Mouse (Mus musculus): ENCODE measurements at regions not wholly inside any gene's neighbourhood (a gene's known extent, or its start where the extent isn't known, plus 50 kb on each side); places are given as distances from the start of the nearest gene placed in this dataset.

- no peak for DNase-seq (ENCODE audit: low spot score)
These were observed 115.5 kb upstream of the Tas2r119 start for GRCm38 (mm10) chr15:32061573-32061972.

- DNase-seq (ENCODE audit: low spot score): no peak
These were observed 95.0 kb upstream of the Tas2r119 start for GRCm38 (mm10) chr15:32082109-32082508.

DNA sequence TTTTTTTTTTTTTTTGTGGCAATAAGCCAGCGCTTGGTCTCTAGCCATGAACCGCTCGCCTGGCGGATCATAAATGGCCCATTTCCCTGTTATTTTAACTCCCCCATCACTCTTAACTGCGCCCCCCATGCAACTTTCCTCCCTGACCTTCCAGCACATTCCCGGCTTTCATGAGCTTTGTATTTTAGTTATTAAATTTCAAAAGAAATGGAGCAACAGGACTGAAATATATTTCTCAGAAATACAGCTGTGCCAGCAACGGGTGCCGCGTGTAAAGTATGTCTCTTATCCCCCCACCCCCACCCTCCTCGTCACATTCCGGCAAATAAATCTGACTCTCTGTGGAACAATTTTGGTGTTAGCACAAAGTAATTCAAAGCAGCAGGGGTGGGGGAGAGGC, 83.2 kb upstream of the Tas2r119 start:
- DNase-seq (ENCODE audit: low spot score): no peak

DNA sequence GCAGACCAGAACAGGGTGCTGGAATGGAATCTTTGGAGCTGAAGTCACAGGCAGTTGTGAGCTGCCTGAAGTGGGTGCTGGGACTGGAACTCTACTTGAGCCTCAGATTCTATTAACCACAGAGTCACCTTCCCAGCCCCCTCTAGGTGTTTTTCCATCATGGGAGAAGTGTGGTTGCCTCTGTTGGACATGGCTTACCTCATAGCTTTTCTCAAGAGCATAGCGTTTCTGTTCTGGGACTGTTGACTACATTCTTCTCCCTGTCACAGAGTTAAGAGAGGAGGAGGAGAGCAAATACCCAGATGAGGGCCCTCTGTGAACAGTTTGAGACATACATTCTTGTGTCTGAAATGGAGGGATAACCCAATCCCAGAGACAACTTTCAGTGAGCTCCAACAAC, 81.5 kb upstream of the Tas2r119 start:
- DNase-seq (ENCODE audit: low spot score): no peak

GRCm38 (mm10) chr15:32110659-32111058, 66.4 kb upstream of the Tas2r119 start:
- no peak for DNase-seq (ENCODE audit: low spot score)
